8 mouse cellular contexts compared by ENCODE assay signal in genomic region chr13:55715167-55715512, GRCm38 (mm10). TPM values are rescaled to one million over a fixed set of nuclear protein-coding genes. Genes with fewer than 3 reads are reported as not detected.
A peak's percentile ranks its signal among the peaks of the same experiment; 100 is the strongest.
DNase-seq lines count a peak whose midpoint lies in the region; ATAC-seq and TF ChIP-seq lines count a peak whose summit lies in the region.

No protein-coding gene starts in this region.

- no peaks in the 10 kb centered on the region for H3K9me3 ChIP-seq in forebrain, embryonic 12.5 days
- H3K9me3 ChIP-seq in liver, embryonic 15.5 days (replicated peaks), result no peaks in the 10 kb centered on the region

- DNase-seq in heart, adult 2 months, result no peak
- no peak for DNase-seq in heart, postnatal 25 days (ENCODE audit: low spot score)
- DNase-seq in 416B (ENCODE audit: low read depth), result peak; percentile 51
- no peak for DNase-seq in embryo, embryonic 11 days
- DNase-seq in ovary, adult 18-20 months (ENCODE audit: low spot score), result no peak
- no peak for DNase-seq in adipocyte (ENCODE audit: low spot score)

- H3K4me3 ChIP-seq in heart, adult 2 months, result peak overlapping the region; percentile 64
- peak overlapping the region; percentile 90 for H3K4me3 ChIP-seq in forebrain, embryonic 12.5 days (replicated peaks)
- peak overlapping the region; percentile 96 for H3K4me3 ChIP-seq in liver, embryonic 15.5 days (replicated peaks)

- H3K4me2 ChIP-seq in forebrain, embryonic 12.5 days, result peak overlapping the region; percentile 60
- peak overlapping the region; percentile 93 for H3K4me2 ChIP-seq in liver, embryonic 15.5 days

- no peaks in the 10 kb centered on the region; the same call in 1 of the 2 replicates for H3K4me1 ChIP-seq in heart, adult 2 months (ENCODE audit: control insufficient read depth, insufficient read depth, low read length)
- peaks cover 6% of the 10 kb centered on the region; the same call in 1 of the 2 replicates for H3K4me1 ChIP-seq in forebrain, embryonic 12.5 days
- peaks cover 17% of the 10 kb centered on the region for H3K4me1 ChIP-seq in liver, embryonic 15.5 days (replicated peaks)

- no peak; the same call in 1 of the 2 replicates for ATAC-seq in forebrain, embryonic 12.5 days (ENCODE audit: low FRiP score)
- no peak for ATAC-seq in liver, embryonic 15.5 days (ENCODE audit: insufficient read depth)

- H3K27ac ChIP-seq in heart, adult 2 months, result peak overlapping the region; percentile 93
- peak overlapping the region; percentile 92 for H3K27ac ChIP-seq in forebrain, embryonic 12.5 days
- H3K27ac ChIP-seq in liver, embryonic 15.5 days (replicated peaks), result peak overlapping the region; percentile 79

- H3K79me2 ChIP-seq in heart, adult 2 months (replicated peaks; ENCODE audit: control insufficient read depth, insufficient read depth, low read length), result peaks cover 2% of the 10 kb centered on the region

- H3K36me3 ChIP-seq in heart, adult 2 months (ENCODE audit: control insufficient read depth, insufficient read depth, low read length), result no peaks in the 10 kb centered on the region; the same call in 1 of the 2 replicates
- H3K36me3 ChIP-seq in forebrain, embryonic 12.5 days (replicated peaks), result peaks cover 25% of the 10 kb centered on the region
- H3K36me3 ChIP-seq in liver, embryonic 15.5 days (replicated peaks), result peaks cover 13% of the 10 kb centered on the region

- intact Hi-C loops in heart, adult 2 months (cut with DNase I), result no loop called here
- intact Hi-C loops in heart, postnatal 25 days (cut with DNase I), result loop anchor here (2.0 kb wide), 1 partner anchor 14 kb away; no protein-coding TSS in a partner anchor

- TF ChIP-seq POLR2A in heart, adult 2 months (IDR thresholded peaks at IDR 0.05; ENCODE audit: insufficient read depth, low read depth, low read length), result no peak

- no peaks in the 10 kb centered on the region for H3K27me3 ChIP-seq in heart, adult 2 months (ENCODE audit: control insufficient read depth, insufficient read depth, low read length)
- 0 out of 2 replicates have a peak, but pooled peaks cover 3% of the 10 kb centered on the region for H3K27me3 ChIP-seq in forebrain, embryonic 12.5 days
- H3K27me3 ChIP-seq in liver, embryonic 15.5 days, result no peaks in the 10 kb centered on the region

- 3% methylated on average over 5 of the region's 5 CpGs for WGBS in heart, adult 2 months
- 5% methylated on average over 5 of the region's 5 CpGs for WGBS in forebrain, embryonic 12.5 days
- WGBS in liver, embryonic 15.5 days (ENCODE audit: insufficient replicate concordance), result 6% methylated on average over 5 of the region's 5 CpGs

- no peak for TF ChIP-seq CTCF in heart, adult 2 months (IDR thresholded peaks at IDR 0.05)

- peak overlapping the region; percentile 94 for H3K9ac ChIP-seq in heart, adult 2 months (ENCODE audit: low read depth, low read length)
- H3K9ac ChIP-seq in forebrain, embryonic 12.5 days, result peak overlapping the region; percentile 95
- peak overlapping the region; percentile 94 for H3K9ac ChIP-seq in liver, embryonic 15.5 days

- TF ChIP-seq EP300 in heart, adult 2 months (IDR thresholded peaks at IDR 0.05; ENCODE audit: insufficient read depth, low read depth, low read length), result no peak

RNA-seq across cellular contexts. Expression of gene Txndc15, which starts 0.7 kb away (rescaled TPM):
- total RNA-seq in heart, adult 2 months (2021), result 10 to 100 TPM; 39.4 to 47.1 TPM
- 29.1 and 37.5 TPM in 2 replicates for polyA plus RNA-seq in heart, adult 2 months (2012; rRNA removed)
- 10 to 100 TPM; 38.0 to 38.2 TPM for total RNA-seq in heart, postnatal 25 days (2021)
- 86.3 and 93.3 TPM in 2 replicates for polyA plus RNA-seq in forebrain, embryonic 12.5 days (2016; fragmentation: Nextera tagmentation; extraction: Ambion mirVana)
- 28.9 and 31.0 TPM in 2 replicates for polyA plus RNA-seq in liver, embryonic 15.5 days (2015; fragmentation: Nextera tagmentation; extraction: Ambion mirVana)

RNA-seq across cellular contexts. Expression of gene Pcbd2, which starts 12.0 kb away (rescaled TPM):
- 10 to 100 TPM; 46.7 to 47.6 TPM for total RNA-seq in heart, adult 2 months (2021)
- 34.0 and 34.6 TPM in 2 replicates for polyA plus RNA-seq in heart, adult 2 months (2012; rRNA removed)
- total RNA-seq in heart, postnatal 25 days (2021), result 10 to 100 TPM; 38.2 to 42.5 TPM
- 23.1 and 25.6 TPM in 2 replicates for polyA plus RNA-seq in forebrain, embryonic 12.5 days (2016; fragmentation: Nextera tagmentation; extraction: Ambion mirVana)
- polyA plus RNA-seq in liver, embryonic 15.5 days (2015; fragmentation: Nextera tagmentation; extraction: Ambion mirVana), result 32.0 and 32.4 TPM in 2 replicates

RNA-seq across cellular contexts. Expression of gene B230219D22Rik, which starts 22.2 kb away (rescaled TPM):
- 10 to 100 TPM; 39.4 to 42.2 TPM for total RNA-seq in heart, adult 2 months (2021)
- polyA plus RNA-seq in heart, adult 2 months (2012; rRNA removed), result 22.1 and 52.1 TPM in 2 replicates
- total RNA-seq in heart, postnatal 25 days (2021), result 10 to 100 TPM; 41.1 to 44.9 TPM
- 68.7 and 71.2 TPM in 2 replicates for polyA plus RNA-seq in forebrain, embryonic 12.5 days (2016; fragmentation: Nextera tagmentation; extraction: Ambion mirVana)
- polyA plus RNA-seq in liver, embryonic 15.5 days (2015; fragmentation: Nextera tagmentation; extraction: Ambion mirVana), result 10.7 and 11.3 TPM in 2 replicates
